Mouse (Mus musculus) CD4-positive, CD25-positive, alpha-beta regulatory T cell, adult 2 months (primary cell): ENCODE measurements around the gene Gm21987.

Experiments
- DNase-seq: peaks from one replicate; pipeline ENCODE4 v3.0.0-alpha.2; 2012; ENCODE audit warnings: low read depth, low spot score

The Gm21987 gene

DNA sequence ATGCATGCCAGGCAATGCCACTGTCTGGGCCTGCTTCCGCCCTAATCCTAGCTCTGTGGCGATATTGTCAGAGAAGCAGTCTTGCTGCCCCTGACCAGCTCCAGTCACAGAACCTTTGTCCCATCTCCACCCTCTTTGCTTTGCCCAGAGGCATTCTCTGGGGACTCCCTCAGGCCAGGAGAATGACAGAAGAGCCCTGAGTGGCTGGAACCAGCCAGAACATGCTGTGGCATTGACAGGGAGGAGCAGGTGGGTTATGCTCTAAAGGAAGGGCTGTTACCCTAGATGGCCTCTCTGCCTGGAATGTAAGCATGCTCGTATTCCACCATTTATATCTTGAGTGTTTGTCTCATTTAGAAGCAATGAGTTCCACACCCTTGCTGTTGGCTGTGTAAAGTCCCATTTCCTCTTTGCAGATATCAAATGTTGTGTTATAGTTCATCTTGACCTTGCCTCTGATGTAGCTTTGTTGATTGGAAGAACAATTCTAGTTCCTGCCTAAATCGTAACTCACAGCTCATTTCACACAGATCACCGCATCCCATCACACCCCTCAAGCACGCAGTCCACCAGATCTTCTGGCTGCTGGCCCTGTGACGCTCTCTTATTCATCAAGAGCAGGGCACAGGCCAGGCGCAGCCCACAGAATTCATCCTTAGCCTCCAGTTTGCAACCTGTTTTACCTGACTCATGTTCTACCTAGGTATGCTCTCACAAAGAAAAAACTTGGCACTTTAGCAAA lies 24.0 kb downstream of the Gm21987 start:
- DNase-seq, result no peak

DNA sequence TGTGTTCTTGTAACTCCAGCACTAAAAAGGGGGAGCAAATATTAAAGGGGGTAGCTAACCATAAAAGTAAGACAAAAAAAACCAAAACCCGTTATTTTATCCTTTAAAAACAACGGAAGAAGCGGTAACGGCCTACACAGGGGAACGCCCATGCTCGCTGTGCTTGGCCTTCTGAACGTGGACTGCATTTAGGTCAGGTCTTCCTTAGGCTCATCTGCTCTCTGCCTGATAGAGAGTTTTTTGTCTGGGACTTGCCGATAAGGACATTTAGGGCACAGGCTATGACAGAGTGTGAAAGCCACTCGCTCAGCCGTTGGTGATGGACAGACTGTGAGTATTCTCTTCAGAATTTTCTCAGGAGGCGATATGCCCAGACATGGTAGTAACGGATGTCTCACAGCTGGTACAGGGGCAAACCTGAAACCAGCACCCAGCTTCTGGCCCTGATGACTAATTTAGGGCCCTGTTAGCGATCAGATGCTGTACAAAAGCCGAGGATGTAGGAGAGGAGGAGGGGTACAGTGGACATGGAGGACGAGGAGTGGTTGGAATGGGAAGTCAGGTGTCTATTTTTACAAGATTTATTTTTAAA lies 25.0 kb downstream of the Gm21987 start:
- DNase-seq, result no peak

DNA sequence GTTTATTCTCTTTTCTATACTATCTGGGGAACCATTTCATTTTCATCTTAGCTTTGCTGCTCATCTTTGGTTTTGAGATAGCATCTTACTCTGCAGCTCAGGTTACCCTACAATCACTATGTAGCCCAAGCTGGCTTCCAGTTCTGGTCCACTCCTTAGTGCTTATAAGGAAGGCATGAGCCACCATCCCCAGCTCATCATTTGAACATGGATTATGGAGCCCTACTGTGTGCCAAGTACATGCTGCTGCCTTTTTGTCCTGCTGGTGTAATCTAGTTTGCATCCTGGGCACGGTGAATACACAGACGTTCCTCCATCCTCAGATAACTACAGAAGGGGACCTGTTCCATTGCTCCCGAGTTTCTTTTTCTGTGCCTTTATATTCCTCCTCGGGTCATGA lies 26.0 kb downstream of the Gm21987 start:
- no peak for DNase-seq

DNA sequence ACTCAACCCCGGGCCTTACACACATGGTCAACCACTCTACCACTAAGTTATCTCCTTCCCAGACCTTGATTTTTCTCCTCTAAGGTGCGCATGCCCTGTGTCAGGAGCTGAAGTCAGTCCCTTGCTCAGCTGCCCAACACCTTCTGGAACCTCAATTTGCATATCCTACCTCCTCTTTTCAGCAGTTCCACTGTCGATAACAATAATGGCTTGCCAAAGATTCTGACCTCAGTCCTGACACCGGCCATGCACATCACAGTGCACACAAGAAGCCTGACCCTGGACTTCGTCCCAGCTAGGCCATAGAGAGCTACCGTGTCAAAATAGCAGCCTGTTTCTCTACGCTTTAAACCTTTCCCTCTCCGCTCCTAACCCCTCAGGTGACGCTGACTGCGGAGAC lies 26.6 kb downstream of the Gm21987 start:
- no peak for DNase-seq

DNA sequence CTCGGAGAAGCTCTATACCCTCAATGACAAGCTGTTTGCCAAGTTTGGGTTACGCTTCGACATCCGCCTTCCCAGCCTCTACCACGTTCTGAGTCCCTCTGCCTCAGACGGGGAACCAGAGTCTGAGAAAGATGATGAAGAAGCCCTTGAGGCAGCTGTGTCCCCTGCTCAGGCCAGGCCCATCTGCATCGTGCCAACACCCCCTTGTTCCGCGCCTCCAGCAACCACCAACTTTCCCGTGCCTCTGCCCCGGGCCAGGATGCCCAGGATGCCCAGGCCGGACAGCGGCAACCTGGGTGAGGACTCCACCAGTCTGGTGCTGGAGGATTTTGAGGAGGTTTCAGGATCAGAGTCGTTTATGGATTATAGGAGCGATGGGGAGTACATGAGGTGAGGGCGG lies 27.1 kb downstream of the Gm21987 start:
- DNase-seq, result no peak

DNA sequence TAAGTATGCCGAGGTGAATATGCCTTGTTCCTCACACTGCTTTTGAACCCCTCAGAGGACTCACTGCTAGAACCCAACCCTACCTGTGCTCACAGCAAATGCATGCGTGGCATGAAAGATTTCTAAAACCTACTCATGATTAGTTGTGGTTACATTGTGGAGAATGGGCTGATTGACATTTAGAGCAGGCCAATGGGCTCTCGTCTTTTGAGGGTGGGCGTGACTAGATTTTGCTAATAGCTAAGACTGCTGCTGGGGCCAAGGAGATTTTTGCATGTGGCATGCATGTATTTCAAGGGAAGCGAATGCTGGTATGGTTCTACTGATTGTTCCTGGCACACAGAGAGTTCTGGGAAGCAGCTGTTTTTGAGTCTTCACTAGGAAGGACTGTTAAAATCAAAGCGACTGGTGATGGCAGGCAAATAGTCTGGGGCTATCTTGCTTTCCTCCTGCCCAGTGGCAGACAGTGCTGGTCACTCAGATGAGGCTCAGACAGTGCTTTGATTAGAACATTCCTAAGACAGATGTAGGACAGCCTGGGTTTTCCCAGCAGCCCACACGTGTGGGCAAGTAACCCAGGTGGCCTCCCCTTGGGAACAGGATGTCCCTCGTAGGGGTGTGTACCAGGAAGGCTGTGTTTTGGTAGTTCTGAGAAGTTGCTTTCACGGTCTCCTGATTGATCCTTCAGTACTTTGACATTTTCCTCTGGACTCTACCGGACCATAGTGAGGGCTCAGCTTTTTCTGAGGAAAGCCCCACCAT lies 27.7 kb downstream of the Gm21987 start:
- peak; percentile 62 for DNase-seq

DNA sequence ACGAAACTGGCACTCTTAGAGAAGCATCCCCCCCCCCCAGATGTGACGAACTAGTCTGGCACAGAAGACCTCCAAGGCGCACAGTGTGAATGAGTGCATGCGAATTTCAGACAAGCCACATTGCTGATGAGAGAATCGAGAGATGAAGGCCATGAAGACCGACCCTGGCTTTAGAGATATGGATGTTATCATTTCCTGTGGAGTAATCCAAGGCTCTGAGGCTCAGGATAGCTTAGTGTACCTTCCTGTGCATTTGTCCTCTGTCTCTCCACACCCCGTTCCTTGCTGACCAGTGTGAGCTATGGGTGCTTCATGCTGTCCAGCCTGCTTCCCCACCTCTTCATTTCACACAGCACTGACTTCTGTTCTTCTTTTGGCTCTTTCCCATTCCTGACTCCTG lies 28.3 kb downstream of the Gm21987 start:
- DNase-seq, result no peak

DNA sequence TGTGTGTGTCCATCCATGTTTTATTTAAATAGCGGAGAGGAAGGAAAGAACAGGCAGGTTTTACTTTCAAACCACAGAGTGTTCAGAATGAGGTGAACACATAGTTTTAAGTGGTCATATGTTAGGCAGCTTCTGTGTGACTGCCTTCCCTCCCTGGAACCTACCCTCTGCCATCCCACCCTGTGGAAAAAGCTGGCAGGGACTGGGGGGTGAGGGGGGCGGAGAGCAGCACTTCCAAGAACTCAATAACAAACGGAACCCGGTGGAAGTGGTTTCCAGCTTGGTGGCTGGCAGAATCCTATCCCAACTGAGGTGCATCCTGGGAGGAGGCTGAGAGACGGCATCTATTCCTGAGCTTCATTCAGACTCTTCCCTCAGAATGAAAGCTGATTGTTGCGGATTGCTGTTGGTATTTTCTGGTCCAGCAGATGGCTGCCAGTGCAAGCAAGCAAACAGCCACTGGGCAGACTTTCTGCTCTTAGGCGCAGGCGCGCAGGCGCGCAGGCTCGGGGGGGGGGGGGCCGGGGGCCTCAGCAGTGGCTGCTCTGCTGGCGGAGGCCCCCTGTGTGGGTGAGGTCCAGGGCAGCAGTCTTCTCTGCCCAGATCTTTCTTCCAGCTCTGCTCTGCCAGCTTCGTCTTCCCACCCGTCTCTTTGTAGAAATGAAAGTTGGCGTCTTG lies 29.5 kb downstream of the Gm21987 start:
- peak; percentile 74 for DNase-seq

DNA sequence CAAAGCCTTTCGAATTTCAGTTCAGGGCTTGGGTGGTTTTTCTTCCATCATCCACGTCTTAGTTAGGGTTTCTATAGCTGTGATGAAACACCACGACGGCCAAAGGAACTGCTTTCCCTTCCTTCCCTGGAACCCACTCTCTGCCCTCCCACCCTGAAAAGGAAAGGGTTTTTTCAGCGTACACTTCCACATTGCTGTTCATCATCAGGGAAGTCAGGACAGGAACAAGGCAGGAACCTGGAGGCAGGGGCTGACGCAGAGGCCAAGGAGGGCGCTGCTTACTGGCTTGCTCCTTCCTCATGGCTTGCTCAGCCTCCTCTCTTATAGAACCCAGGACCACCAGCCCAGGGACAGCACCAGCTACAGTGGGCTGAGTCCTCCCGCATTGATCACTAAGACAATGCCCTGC lies 30.0 kb downstream of the Gm21987 start:
- no peak for DNase-seq

DNA sequence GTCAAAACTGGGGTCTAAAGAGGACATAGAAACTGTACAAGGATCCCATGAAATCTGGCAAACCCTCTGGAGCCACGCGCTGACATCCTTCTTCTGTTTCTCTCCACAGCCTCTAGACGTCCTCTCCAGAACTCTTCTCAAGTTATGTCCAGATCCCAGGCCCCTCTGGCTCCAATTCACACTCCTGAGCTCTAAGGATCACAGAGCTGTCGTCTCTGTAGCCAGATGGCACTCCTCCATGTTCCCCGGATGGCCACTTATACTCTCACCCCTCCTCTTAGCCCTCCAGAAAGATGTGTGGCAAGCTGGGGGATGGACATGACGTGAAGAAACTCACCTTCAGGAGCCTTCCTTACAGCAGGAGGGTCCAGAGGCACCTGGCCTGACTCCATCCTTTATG lies 30.7 kb downstream of the Gm21987 start:
- DNase-seq, result no peak

DNA sequence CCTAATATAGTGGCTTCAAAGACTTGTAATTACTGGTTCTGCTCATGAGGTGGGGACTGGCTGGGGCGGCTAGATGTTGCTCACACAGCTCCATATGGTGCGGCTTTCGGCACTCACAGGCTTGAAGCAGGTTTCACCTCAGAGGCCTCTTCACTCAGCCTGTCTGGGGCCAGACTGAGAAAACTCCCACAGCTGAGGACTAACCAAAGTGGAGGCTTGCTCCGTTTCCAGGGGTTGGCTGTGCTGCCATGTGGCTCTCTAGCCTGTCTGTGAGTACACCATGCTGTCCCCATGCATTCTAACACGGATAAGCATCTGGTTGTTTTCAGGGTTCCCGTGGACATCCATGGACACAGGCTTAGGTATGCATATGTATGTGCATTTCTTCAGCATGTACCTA lies 31.8 kb downstream of the Gm21987 start:
- DNase-seq, result no peak

DNA sequence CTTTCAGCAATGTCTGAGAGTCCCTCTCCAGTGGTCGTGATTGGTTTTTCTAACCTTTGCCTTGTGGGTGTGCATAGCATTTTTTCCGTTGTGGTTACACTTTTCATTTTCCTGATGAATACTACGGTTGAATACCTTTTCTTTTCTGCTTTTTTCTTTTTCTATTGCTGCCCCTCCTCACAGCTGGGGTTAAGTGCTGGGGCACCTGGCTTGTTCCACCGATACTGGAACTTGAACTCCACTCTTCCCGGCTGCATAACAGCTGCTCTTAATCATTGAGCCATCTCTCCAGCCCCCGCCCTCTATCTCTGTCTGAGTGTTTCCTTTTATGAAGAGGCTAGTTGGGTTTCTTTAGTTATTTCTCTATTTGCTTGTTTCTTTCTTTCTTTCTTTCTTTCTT lies 32.2 kb downstream of the Gm21987 start:
- DNase-seq, result no peak

DNA sequence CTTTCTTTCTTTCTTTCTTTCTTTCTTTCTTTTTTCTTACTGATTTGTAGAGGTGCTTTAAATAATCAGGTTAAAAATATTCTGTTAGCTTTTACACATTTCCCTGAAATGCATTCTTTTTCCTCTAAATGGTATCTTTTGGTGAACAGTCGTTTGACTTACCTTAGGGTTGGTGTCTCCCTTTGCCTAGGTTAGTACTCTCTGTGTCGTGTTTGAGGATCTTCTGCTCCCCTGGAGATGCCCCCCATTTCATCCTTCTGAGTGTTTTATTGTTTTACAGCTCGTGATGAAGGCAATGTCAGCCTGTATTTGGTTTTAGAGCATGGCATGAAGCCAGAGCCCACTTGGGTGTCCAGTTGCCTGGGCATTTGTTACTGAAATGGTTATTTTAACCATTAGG lies 32.7 kb downstream of the Gm21987 start:
- no peak for DNase-seq

DNA sequence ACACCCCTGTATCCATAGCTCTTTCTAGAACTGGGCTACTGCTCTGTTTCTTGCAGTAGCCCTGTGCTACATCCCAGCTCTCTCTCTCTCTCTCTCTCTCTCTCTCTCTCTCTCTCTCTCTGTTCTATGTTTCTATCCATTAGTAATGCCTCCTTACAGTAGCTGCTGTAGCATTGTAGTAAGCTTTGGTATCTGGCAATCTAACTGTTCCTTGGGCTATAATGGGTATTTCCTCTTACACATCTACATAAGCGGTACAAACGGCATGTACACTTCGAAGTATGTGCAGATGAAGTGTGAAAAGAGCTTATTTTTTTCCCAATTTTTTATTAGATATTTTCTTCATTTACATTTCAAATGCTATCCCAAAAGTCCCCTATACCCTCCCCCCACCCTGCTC lies 33.1 kb downstream of the Gm21987 start:
- DNase-seq, result no peak

DNA sequence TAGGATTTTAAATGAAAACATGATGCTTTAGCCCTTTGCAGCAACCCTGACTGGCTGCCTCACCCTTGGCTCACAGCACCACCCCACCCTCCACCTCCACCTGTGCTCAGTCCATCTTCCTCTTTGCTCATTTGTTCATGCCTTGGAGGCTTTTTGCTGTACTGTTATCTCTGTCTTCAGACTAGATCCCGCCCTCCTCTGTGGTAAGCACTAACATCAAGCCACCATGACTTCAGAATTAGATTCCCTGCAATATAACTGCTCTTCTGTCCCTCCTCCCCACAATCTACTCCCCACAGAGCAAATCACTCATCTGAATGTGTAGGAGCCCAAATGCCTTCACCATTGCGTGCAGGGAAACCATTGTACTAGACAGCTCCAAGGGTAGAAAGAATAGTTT lies 36.8 kb downstream of the Gm21987 start:
- no peak for DNase-seq

DNA sequence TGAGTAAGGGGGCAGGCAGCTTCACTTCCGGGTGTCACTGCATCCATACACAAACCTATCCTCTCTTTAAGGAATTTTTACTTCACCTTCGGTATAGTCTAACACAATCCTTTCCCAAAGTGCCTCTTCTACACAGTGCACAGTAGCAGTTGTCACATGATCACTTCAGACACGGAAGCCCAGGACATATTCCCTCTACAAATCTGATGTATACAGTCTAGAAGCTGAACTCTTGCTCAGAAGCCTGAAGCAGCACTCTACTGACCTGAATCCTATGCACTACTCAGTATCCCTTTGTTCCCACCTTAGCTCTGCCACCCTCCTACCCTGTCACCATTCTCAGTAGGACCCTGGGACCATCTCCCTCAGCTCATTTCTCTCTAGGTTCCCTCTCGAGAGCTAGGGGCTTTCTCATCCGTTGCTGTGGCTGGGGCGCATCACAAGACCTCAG lies 38.4 kb downstream of the Gm21987 start:
- no peak for DNase-seq

DNA sequence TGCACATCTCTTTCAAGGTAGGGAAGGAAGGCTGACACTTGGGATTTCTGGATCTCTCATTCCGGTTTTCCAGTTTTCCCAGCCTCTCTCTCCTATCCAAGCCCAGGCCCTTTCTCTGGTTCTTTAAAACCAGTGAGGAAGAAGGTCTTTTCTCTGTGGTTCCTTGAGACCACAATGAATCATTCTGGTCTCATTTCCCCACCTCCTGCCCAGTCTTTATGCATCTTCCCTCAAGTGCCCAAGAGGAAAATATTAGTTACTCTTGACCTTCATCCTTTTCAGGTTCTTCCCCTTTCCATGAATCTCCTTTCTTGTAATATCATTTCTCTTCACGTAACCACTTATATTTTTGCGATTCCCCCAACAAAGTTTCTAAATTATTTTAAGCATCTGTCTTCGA lies 38.9 kb downstream of the Gm21987 start:
- no peak for DNase-seq

DNA sequence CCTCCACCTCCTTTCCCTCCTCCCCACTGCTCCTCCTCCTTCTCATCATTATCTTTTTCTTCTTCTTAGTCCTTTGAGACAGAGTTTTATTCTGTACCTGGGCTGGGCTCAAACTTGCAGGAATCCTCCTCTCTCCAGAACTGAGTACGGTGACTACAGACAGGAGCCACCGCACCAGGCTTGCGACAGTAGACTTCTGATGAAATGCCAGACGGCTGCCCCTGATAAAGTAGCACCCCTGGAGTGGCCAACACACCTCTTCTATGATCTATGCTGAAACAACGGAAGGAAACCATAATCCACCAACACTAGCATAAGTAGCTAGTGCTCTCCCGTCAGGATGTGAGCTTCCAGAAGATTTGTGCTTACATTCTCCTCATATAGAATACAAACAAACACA lies 40.5 kb downstream of the Gm21987 start:
- DNase-seq, result no peak

DNA sequence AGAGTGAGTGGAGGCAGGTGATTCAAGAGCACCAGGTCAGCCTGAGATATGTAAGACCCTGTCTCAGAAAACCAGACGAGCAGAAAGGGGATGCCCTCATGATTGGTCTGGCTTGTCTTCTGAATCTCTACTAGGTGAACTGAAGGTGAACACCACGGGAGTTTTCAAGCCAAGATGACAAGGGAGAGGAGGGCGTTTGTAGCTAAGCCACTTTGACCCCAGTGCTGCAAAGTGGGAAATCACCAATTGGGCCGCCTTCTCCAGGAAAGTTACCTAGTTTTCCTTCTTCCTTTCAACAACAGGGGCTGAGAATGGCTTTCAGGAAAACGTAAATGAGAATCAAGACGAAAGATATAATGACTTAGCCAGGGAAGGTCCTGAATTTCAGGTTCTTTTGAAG lies 41.9 kb downstream of the Gm21987 start:
- DNase-seq, result no peak

DNA sequence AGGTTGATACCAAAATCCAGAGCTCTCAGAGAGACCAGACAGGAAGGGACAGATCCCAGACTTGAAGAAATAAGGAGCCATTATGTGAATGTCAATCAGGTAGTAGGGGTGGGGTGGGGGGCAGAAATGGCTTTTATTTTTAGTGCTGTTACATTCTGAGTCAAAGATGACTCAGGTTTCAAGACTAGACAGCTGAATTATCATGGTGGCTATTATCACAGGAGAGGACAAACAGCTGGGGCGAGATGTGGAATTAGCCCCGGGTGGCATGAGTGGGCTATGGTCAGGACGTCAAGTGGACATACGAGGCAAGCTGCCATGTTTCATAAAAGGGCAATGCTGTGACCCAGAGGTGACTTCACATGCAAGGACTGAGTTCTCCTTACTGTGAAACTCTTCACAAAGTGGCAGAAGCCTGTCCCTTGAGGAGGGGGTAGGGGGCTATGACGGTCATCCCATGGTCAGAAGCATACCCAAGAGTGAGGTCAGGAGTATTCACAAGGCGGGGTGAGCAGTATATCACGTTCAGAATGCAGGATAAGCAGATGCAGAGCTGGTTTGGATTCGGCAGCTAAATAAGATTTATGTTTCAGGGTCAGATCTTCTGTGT lies 42.5 kb downstream of the Gm21987 start:
- DNase-seq, result no peak

DNA sequence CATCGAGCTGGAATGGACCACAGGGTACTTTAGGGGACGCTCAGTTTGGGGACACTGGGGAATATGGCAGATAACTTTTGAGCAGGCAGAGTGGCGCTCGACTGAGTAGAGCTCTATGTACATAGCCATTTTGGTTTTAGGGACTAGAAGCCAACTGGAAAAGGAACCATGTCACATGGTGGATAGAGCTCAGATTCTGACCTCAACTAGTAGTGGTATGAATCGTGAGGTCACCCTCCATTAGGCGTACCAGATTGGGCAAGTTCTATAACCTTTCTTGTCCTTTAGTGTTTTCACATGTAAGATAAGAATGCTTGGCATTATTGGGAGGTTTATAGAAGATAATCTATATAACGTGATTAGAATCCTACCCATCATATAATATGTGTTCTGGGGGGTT lies 43.5 kb downstream of the Gm21987 start:
- DNase-seq, result no peak
